Mouse (Mus musculus): Measurements from ENCODE around the gene Jup.

Gene Jup

GRCm38 (mm10) chr11:100408076-100408834 lies 10.7 kb upstream of the Jup start:
- DNase-seq (ENCODE audit: low spot score in 2 of 2) = peak in 1 of 2 experiments; percentile 74

GRCm38 (mm10) chr11:100406995-100407705 lies 9.6 kb upstream of the Jup start:
- no peak for DNase-seq (ENCODE audit: low spot score in 2 of 2)

GRCm38 (mm10) chr11:100406273-100406672 lies 8.7 kb upstream of the Jup start:
- DNase-seq (ENCODE audit: low spot score in 2 of 2) = no peak

- DNase-seq (ENCODE audit: low spot score in 2 of 2) = no peak
These were observed 7.0 kb upstream of the Jup start for GRCm38 (mm10) chr11:100404456-100405074.

- DNase-seq (ENCODE audit: low spot score in 2 of 2) = no peak
These were observed 6.0 kb upstream of the Jup start for GRCm38 (mm10) chr11:100403445-100404134.

GRCm38 (mm10) chr11:100402682-100403081 lies 5.1 kb upstream of the Jup start:
- DNase-seq (ENCODE audit: low spot score in 2 of 2) = no peak

GRCm38 (mm10) chr11:100402240-100402639 lies 4.7 kb upstream of the Jup start:
- no peak for DNase-seq (ENCODE audit: low spot score in 2 of 2)

GRCm38 (mm10) chr11:100400842-100401241 lies 3.3 kb upstream of the Jup start:
- no peak for DNase-seq (ENCODE audit: low spot score in 2 of 2)

- DNase-seq (ENCODE audit: low spot score in 2 of 2) = no peak
These were observed 2.4 kb upstream of the Jup start for GRCm38 (mm10) chr11:100399727-100400538.

GRCm38 (mm10) chr11:100399320-100399719 lies 1.8 kb upstream of the Jup start:
- no peak for DNase-seq (ENCODE audit: low spot score in 2 of 2)

GRCm38 (mm10) chr11:100398517-100398916 lies 954 bp upstream of the Jup start:
- DNase-seq (ENCODE audit: low spot score in 2 of 2) = no peak

- DNase-seq (ENCODE audit: low spot score in 2 of 2) = no peak
These were observed 520 bp downstream of the Jup start for GRCm38 (mm10) chr11:100396886-100397599.

- DNase-seq (ENCODE audit: low spot score in 2 of 2) = peak in 1 of 2 experiments; percentile 29
These were observed 1.5 kb downstream of the Jup start for GRCm38 (mm10) chr11:100395861-100396631.

GRCm38 (mm10) chr11:100395200-100395599 lies 2.4 kb downstream of the Jup start:
- DNase-seq (ENCODE audit: low spot score in 2 of 2) = no peak

GRCm38 (mm10) chr11:100394353-100395074 lies 3.0 kb downstream of the Jup start:
- no peak for DNase-seq (ENCODE audit: low spot score in 2 of 2)

- no peak for DNase-seq (ENCODE audit: low spot score in 2 of 2)
These were observed 3.8 kb downstream of the Jup start for GRCm38 (mm10) chr11:100393733-100394132.

GRCm38 (mm10) chr11:100392958-100393357 lies 4.6 kb downstream of the Jup start:
- DNase-seq (ENCODE audit: low spot score in 2 of 2) = no peak

GRCm38 (mm10) chr11:100391884-100392345 lies 5.6 kb downstream of the Jup start:
- DNase-seq (ENCODE audit: low spot score in 2 of 2) = no peak
